Mouse (Mus musculus): ENCODE results near the gene Slc38a4.

DNA sequence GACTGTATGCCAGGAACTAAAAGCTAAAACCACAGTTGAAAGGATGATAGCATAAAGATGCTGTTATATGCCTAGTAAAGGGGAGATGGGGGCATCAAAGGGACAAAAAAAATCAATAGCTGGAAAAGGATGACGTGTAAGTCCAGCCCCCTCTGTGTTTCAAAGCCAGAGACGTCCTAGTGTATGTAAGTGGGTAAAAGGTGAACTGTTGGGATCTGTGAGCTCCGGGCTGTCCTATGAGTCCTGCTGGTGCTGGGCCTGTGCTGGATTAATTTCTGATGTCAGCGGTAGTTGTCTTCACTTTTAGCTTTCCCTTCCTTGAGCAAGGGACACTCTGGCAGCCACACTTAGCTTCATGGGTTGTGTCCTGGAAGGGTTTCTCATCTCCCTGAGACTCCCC, 19.5 kb upstream of the Slc38a4 start:
- TF ChIP-seq CTCF (IDR thresholded peaks at IDR 0.05; ENCODE audit: low read depth, low read length): no peak
- TF ChIP-seq TAL1 (conservative IDR thresholded peaks at IDR 0.05; ENCODE audit: low read depth, low read length): no peak
- TF ChIP-seq GATA1 (IDR thresholded peaks at IDR 0.05; ENCODE audit: borderline replicate concordance, low read length): no peak
- TF ChIP-seq POLR2AphosphoS5 (IDR thresholded peaks at IDR 0.05; ENCODE audit: insufficient replicate concordance, low read depth, low read length): no peak
- TF ChIP-seq GATA2 (IDR thresholded peaks at IDR 0.05; ENCODE audit: borderline replicate concordance, low read depth, low read length): no peak

Data from G1E (cell line).